Mouse (Mus musculus): Measurements from ENCODE around the gene Gigyf2. TPM values are rescaled to one million over a fixed set of nuclear protein-coding genes. Genes with fewer than 3 reads are reported as not detected.
"Not testable (repeated sequence)": the region's sequence is repeated elsewhere in the genome, so short reads cannot be mapped to it uniquely, and the experiment has no call there.

The Gigyf2 gene
- total and polyA plus RNA-seq, 2 experiments from 2014 or later, result 51.3 to 56.8 TPM

- DNase-seq (ENCODE audit: low spot score), result peak; percentile 58
- no peaks in the 10 kb centered on the region for H3K27me3 ChIP-seq (ENCODE audit: insufficient read depth, low read length)
- WGBS, result 68% methylated on average over 6 of the region's 6 CpGs
- no peak overlapping the region for H3K4me2 ChIP-seq (ENCODE audit: low read depth, low read length)
- H3K9me3 ChIP-seq (ENCODE audit: low read length), result no peaks in the 10 kb centered on the region
- TF ChIP-seq CTCF (IDR thresholded peaks at IDR 0.05; ENCODE audit: low read depth), result peak; percentile 52
- no peak overlapping the region for H3K27ac ChIP-seq
- H3K9ac ChIP-seq (replicated peaks; ENCODE audit: low read length), result no peak overlapping the region
- no peaks in the 10 kb centered on the region for H3K4me1 ChIP-seq (ENCODE audit: insufficient read depth, low read length)
- H3K36me3 ChIP-seq (ENCODE audit: insufficient read depth, low read length), result no peaks in the 10 kb centered on the region
- H3K4me3 ChIP-seq (ENCODE audit: low read length), result no peak overlapping the region
- no peak for ATAC-seq
Measured at GRCm38 (mm10) chr1:87468321-87468720, 141.5 kb downstream of the Gigyf2 start.

DNA sequence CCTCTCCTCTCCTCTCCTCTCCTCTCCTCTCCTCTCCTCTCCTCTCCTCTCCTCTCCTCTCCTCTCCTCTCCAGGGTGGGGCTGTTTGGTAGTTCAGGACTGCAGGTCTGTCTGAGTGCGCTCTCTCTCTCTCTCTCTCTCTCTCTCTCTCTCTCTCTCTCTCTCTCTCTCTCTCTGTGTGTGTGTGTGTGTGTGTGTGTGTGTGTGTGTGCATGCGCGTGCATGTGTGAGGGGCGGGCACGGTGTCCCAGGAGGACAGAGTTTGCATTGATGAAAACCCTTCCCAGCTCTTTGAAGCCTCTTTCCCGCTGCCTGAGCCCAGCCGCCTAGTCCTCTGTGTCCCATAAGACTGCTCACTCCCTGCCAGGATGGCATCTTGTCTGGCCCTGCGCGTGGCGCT is 143.2 kb downstream of the Gigyf2 start, which contains the start of gene Snorc:
Snorc (plus strand) TSS at position 301 of the 400 bp plus-strand sequence.
- H3K27me3 ChIP-seq (ENCODE audit: insufficient read depth, low read length); H3K27ac ChIP-seq; DNase-seq (ENCODE audit: low spot score); H3K4me1 ChIP-seq (ENCODE audit: insufficient read depth, low read length); H3K4me3 ChIP-seq (ENCODE audit: low read length); H3K36me3 ChIP-seq (ENCODE audit: insufficient read depth, low read length); H3K4me2 ChIP-seq (ENCODE audit: low read depth, low read length); H3K9ac ChIP-seq (replicated peaks; ENCODE audit: low read length); H3K9me3 ChIP-seq (ENCODE audit: low read length); ATAC-seq: not testable (repeated sequence)
- 44% methylated on average over 8 of the region's 10 CpGs for WGBS

DNA sequence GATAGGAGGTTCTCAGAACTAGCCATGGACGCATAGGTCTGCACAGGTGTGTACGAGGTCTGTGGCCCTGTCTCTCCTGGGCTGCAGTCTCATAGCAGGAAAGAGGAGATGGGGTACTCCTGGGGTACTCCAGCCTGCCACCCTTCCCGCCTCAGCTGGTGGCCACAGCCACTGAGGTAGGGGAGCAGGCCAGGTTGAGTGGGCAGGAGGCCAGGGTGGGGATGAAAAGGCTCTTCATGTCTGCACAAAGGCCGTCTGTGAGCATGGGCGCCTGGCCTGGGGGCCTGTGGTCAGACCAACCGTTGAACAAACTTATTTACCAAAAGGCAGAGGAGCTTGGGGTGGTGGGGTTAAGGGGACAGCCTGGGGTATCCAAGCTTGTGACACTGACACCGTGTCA is 145.1 kb downstream of the Gigyf2 start:
- no peaks in the 10 kb centered on the region for H3K9me3 ChIP-seq (ENCODE audit: low read length)
- no peaks in the 10 kb centered on the region for H3K27me3 ChIP-seq (ENCODE audit: insufficient read depth, low read length)
- H3K4me1 ChIP-seq (ENCODE audit: insufficient read depth, low read length), result peaks cover 9% of the 10 kb centered on the region; the same call in 1 of the 2 replicates
- no peak overlapping the region for H3K4me2 ChIP-seq (ENCODE audit: low read depth, low read length)
- 72% methylated on average over 7 of the region's 7 CpGs for WGBS
- ATAC-seq (peak; percentile 13; the same call in 1 of the 2 replicates), DNase-seq (ENCODE audit: low spot score) (no peak)
- no peak overlapping the region for H3K4me3 ChIP-seq (ENCODE audit: low read length)
- H3K27ac ChIP-seq, result no peak overlapping the region
- TF ChIP-seq CTCF (IDR thresholded peaks at IDR 0.05; ENCODE audit: low read depth), result no peak
- no peak overlapping the region for H3K9ac ChIP-seq (replicated peaks; ENCODE audit: low read length)
- H3K36me3 ChIP-seq (ENCODE audit: insufficient read depth, low read length), result no peaks in the 10 kb centered on the region

GRCm38 (mm10) chr1:87472576-87472975 is 145.8 kb downstream of the Gigyf2 start:
- 89% methylated on average over 7 of the region's 7 CpGs for WGBS
- no peak for TF ChIP-seq CTCF (IDR thresholded peaks at IDR 0.05; ENCODE audit: low read depth)
- H3K4me1 ChIP-seq (ENCODE audit: insufficient read depth, low read length), result peaks cover 9% of the 10 kb centered on the region; the same call in 1 of the 2 replicates
- H3K9ac ChIP-seq (replicated peaks; ENCODE audit: low read length), result no peak overlapping the region
- ATAC-seq (no peak), DNase-seq (ENCODE audit: low spot score) (no peak)
- H3K36me3 ChIP-seq (ENCODE audit: insufficient read depth, low read length), result no peaks in the 10 kb centered on the region
- H3K4me3 ChIP-seq (ENCODE audit: low read length), result no peak overlapping the region
- H3K27ac ChIP-seq, result no peak overlapping the region
- no peak overlapping the region for H3K4me2 ChIP-seq (ENCODE audit: low read depth, low read length)
- no peaks in the 10 kb centered on the region for H3K27me3 ChIP-seq (ENCODE audit: insufficient read depth, low read length)
- no peaks in the 10 kb centered on the region for H3K9me3 ChIP-seq (ENCODE audit: low read length)

- Histone ChIP-seq H3K9ac (replicated peaks; ENCODE audit: low read length) (peak overlapping the region; percentile 41), H3K4me2 (ENCODE audit: low read depth, low read length) (peak overlapping the region; percentile 72), H3K27ac (no peak overlapping the region), H3K36me3 (ENCODE audit: insufficient read depth, low read length) (no peaks in the 10 kb centered on the region), H3K4me1 (ENCODE audit: insufficient read depth, low read length) (peaks cover 9% of the 10 kb centered on the region; the same call in 1 of the 2 replicates), H3K4me3 (ENCODE audit: low read length) (peak overlapping the region; percentile 30), H3K9me3 (ENCODE audit: low read length) (no peaks in the 10 kb centered on the region), H3K27me3 (ENCODE audit: insufficient read depth, low read length) (no peaks in the 10 kb centered on the region)
- peak; percentile 61 for ATAC-seq
- 2% methylated on average over 42 of the region's 42 CpGs for WGBS
- peak; percentile 26 for DNase-seq (ENCODE audit: low spot score)
- no peak for TF ChIP-seq CTCF (IDR thresholded peaks at IDR 0.05; ENCODE audit: low read depth)
Measured at GRCm38 (mm10) chr1:87475076-87475895, 148.5 kb downstream of the Gigyf2 start.

DNA sequence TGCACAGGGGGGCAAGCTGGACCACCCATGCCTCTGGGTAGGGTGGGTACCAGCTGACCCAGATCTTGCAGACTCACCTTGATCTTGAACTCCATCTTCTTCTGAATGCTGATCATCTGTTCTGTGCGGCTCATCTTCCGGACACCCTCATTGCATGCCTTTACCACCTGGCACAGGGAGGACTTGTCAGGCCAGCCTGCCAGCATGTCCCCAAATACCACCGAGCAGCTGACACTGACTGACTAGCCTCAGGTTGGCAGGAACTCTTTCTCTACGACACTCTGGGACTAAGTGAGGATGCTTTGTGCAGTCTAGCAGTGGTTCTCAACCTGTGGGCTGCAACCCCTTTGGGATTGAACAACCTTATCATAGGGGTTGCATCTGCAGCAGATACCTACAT is 155.7 kb downstream of the Gigyf2 start:
- Histone ChIP-seq H3K27me3 (ENCODE audit: insufficient read depth, low read length) (no peaks in the 10 kb centered on the region), H3K9ac (replicated peaks; ENCODE audit: low read length) (no peak overlapping the region), H3K4me3 (ENCODE audit: low read length) (no peak overlapping the region), H3K4me2 (ENCODE audit: low read depth, low read length) (no peak overlapping the region), H3K27ac (no peak overlapping the region), H3K4me1 (ENCODE audit: insufficient read depth, low read length) (no peaks in the 10 kb centered on the region), H3K9me3 (ENCODE audit: low read length) (no peaks in the 10 kb centered on the region), H3K36me3 (ENCODE audit: insufficient read depth, low read length) (peaks cover 6% of the 10 kb centered on the region)
- ATAC-seq (no peak), DNase-seq (ENCODE audit: low spot score) (no peak)
- WGBS, result 79% methylated on average over 4 of the region's 4 CpGs
- TF ChIP-seq CTCF (IDR thresholded peaks at IDR 0.05; ENCODE audit: low read depth), result no peak

- ATAC-seq (no peak), DNase-seq (ENCODE audit: low spot score) (no peak)
- Histone ChIP-seq H3K4me2 (ENCODE audit: low read depth, low read length) (no peak overlapping the region), H3K9ac (replicated peaks; ENCODE audit: low read length) (no peak overlapping the region), H3K4me3 (ENCODE audit: low read length) (no peak overlapping the region), H3K36me3 (ENCODE audit: insufficient read depth, low read length) (peaks cover 6% of the 10 kb centered on the region; the same call in 1 of the 2 replicates), H3K27me3 (ENCODE audit: insufficient read depth, low read length) (no peaks in the 10 kb centered on the region), H3K27ac (no peak overlapping the region), H3K4me1 (ENCODE audit: insufficient read depth, low read length) (no peaks in the 10 kb centered on the region), H3K9me3 (ENCODE audit: low read length) (no peaks in the 10 kb centered on the region)
- no peak for TF ChIP-seq CTCF (IDR thresholded peaks at IDR 0.05; ENCODE audit: low read depth)
- 50% methylated on average over 6 of the region's 6 CpGs for WGBS
Measured at GRCm38 (mm10) chr1:87486386-87486785, 159.6 kb downstream of the Gigyf2 start.

Measured in hindbrain, postnatal 0 days (tissue).